Comparison of ENCODE assay signal across 8 mouse cellular contexts in the genomic region with DNA sequence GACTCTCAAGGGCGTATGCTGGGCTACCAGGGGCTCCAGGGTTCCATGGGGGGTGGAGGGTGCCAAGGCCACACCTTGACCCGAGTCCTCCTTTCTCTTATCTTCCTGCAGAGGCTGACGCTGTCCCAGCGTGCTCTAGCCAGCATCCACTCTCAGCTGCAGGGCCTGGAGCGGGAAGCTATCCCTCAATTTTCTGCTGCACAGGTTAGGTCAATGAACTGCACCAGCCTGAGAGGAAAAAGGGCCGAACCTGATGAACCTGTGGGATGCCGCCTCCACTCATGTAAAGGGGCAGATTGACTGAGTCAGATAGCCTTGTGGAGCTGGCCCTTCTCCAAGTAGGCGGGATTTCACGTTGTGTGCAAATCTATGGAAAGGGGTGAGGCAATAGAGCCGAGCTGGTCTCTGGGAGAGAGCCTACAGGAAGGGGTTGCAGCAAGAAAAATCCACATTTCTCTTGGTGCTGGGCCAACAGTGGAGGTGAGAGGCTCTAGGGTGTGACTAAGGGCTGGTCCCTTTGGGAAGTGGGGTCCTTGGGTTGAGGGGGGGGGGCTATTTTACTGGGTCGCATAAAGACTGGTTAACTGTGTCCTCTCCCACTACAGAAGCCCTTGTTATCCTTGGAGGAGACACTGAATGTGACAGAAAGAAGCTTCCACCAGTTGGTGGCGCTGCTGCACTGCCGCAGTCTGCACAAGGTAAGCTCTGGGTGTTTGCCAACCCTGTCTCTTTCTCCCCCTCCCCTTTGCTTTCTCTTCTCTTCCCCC. TPM values are rescaled to one million over a fixed set of nuclear protein-coding genes. Genes with fewer than 3 reads are reported as not detected.
DNase-seq lines count a peak whose midpoint lies in the region; ATAC-seq and TF ChIP-seq lines count a peak whose summit lies in the region.

No protein-coding gene starts in this region.

- peak; percentile 98 for TF ChIP-seq CTCF in brain, embryonic 14.5 days (IDR thresholded peaks at IDR 0.05; ENCODE audit: borderline replicate concordance, extremely low read depth, insufficient read depth, insufficient read length)

- H3K4me3 ChIP-seq in lung, embryonic 16.5 days (ENCODE audit: low read length), result no peak overlapping the region

- H3K27me3 ChIP-seq in lung, embryonic 16.5 days (ENCODE audit: control insufficient read depth, insufficient read depth, low read depth, low read length), result no peaks in the 10 kb centered on the region

- DNase-seq in ES-CJ7 (ENCODE audit: low read depth, low spot score), result peak; percentile 89
- peak; percentile 94 for DNase-seq in brain, embryonic 14.5 days (ENCODE audit: low read depth)
- DNase-seq in heart, postnatal 10 days, result peak; percentile 81 to 90
- peak; percentile 91 to 92 for DNase-seq in kidney, postnatal 4 days
- peak; percentile 93 for DNase-seq in retina, embryonic 14.5 days (ENCODE audit: low spot score)
- peak; percentile 83 for DNase-seq in urinary bladder, postnatal 25 days (ENCODE audit: low spot score)

- H3K4me2 ChIP-seq in lung, embryonic 16.5 days (ENCODE audit: low read depth, low read length), result peak overlapping the region; percentile 18; the same call in 1 of the 2 replicates

- no peaks in the 10 kb centered on the region for H3K36me3 ChIP-seq in lung, embryonic 16.5 days (ENCODE audit: control insufficient read depth, insufficient read depth, low read length)

- WGBS in lung, embryonic 16.5 days, result 26% methylated on average over 13 of the region's 13 CpGs

- H3K9me3 ChIP-seq in lung, embryonic 16.5 days (ENCODE audit: control insufficient read depth, low read length), result no peaks in the 10 kb centered on the region

- H3K9ac ChIP-seq in lung, embryonic 16.5 days (ENCODE audit: low read length), result peak overlapping the region; percentile 21; the same call in 1 of the 2 replicates

- peaks cover 11% of the 10 kb centered on the region for H3K4me1 ChIP-seq in lung, embryonic 16.5 days (replicated peaks; ENCODE audit: control insufficient read depth, insufficient read depth, low read length)

- intact Hi-C loops in heart, postnatal 10 days (cut with DNase I), result loop anchor here (1.0 to 10.0 kb wide), 3 partner anchors 164 to 340 kb away; no protein-coding TSS in a partner anchor

- peak; percentile 74; the same call in 1 of the 2 replicates for ATAC-seq in erythroblast, adult 5-6 weeks (replicated peaks; ENCODE audit: low FRiP score, poor library complexity, severe bottlenecking)
- peak; percentile 62 for ATAC-seq in lung, embryonic 16.5 days (ENCODE audit: low read depth)

- H3K27ac ChIP-seq in lung, embryonic 16.5 days (ENCODE audit: low read length), result no peak overlapping the region; the same call in 1 of the 2 replicates

- no peak for TF ChIP-seq POLR2A in brain, embryonic 14.5 days (IDR thresholded peaks at IDR 0.05; ENCODE audit: borderline replicate concordance, extremely low read depth, insufficient read depth, insufficient read length, poor library complexity, severe bottlenecking)

RNA-seq across cellular contexts. Expression of a gene that starts 6.0 kb away (rescaled TPM):
- polyA plus RNA-seq in brain, embryonic 14.5 days (2012; rRNA removed), result 501 and 507 TPM in 2 replicates
- 147 and 153 TPM in 2 replicates for total RNA-seq in erythroblast, adult 5-6 weeks (2015; ENCODE audit: low replicate concordance)
- total RNA-seq in erythroblast, adult 5-6 weeks (2017; ENCODE audit: low replicate concordance), result 144 and 160 TPM in 2 replicates
- total RNA-seq in heart, postnatal 10 days (2021), result 10 to 100 TPM; 57.3 to 57.9 TPM
- 54.0 and 56.1 TPM in 2 replicates for polyA plus RNA-seq in lung, embryonic 16.5 days (2015; fragmentation: Nextera tagmentation; extraction: Ambion mirVana)

RNA-seq across cellular contexts. Expression of a gene that starts 11.7 kb away (rescaled TPM):
- 239 and 253 TPM in 2 replicates for polyA plus RNA-seq in brain, embryonic 14.5 days (2012; rRNA removed)
- total RNA-seq in erythroblast, adult 5-6 weeks (2015; ENCODE audit: low replicate concordance), result not detected in 2 replicates
- total RNA-seq in erythroblast, adult 5-6 weeks (2017; ENCODE audit: low replicate concordance), result 0.28 and 3.0 TPM in 2 replicates
- total RNA-seq in heart, postnatal 10 days (2021), result 1 to 10 TPM; 1.4 to 2.3 TPM
- polyA plus RNA-seq in lung, embryonic 16.5 days (2015; fragmentation: Nextera tagmentation; extraction: Ambion mirVana), result 2.1 and 2.9 TPM in 2 replicates

RNA-seq across cellular contexts. Expression of a gene that starts 19.3 kb away (rescaled TPM):
- 4.6 and 5.0 TPM in 2 replicates for polyA plus RNA-seq in brain, embryonic 14.5 days (2012; rRNA removed)
- total RNA-seq in erythroblast, adult 5-6 weeks (2015; ENCODE audit: low replicate concordance), result not detected in 2 replicates
- 0.77 and 1.7 TPM in 2 replicates for total RNA-seq in erythroblast, adult 5-6 weeks (2017; ENCODE audit: low replicate concordance)
- total RNA-seq in heart, postnatal 10 days (2021), result 1 to 10 TPM; 2.8 to 3.2 TPM
- polyA plus RNA-seq in lung, embryonic 16.5 days (2015; fragmentation: Nextera tagmentation; extraction: Ambion mirVana), result 5.0 and 5.5 TPM in 2 replicates

RNA-seq across cellular contexts. Expression of a gene that starts 33.8 kb away (rescaled TPM):
- polyA plus RNA-seq in brain, embryonic 14.5 days (2012; rRNA removed), result 8.8 and 9.7 TPM in 2 replicates
- total RNA-seq in erythroblast, adult 5-6 weeks (2015; ENCODE audit: low replicate concordance), result not detected in 2 replicates
- not detected in 2 replicates for total RNA-seq in erythroblast, adult 5-6 weeks (2017; ENCODE audit: low replicate concordance)
- total RNA-seq in heart, postnatal 10 days (2021), result 10 to 100 TPM; 11.6 to 12.3 TPM
- polyA plus RNA-seq in lung, embryonic 16.5 days (2015; fragmentation: Nextera tagmentation; extraction: Ambion mirVana), result 46.2 and 49.2 TPM in 2 replicates
